Mouse (Mus musculus) liver, embryonic 15.5 days (tissue): ENCODE results near the gene Tcte1. TPM values are rescaled to one million over a fixed set of nuclear protein-coding genes. Genes with fewer than 3 reads are reported as not detected.

Experiments used
- ATAC-seq: fragments of 200-750 bp; cut with Nextera tagmentation; 2 replicates; pipeline ENCODE4 v1.8.0; 2017; ENCODE audit warnings: moderate number of reproducible peaks, mild to moderate bottlenecking, moderate library complexity; ENCODE audit not compliant: insufficient read depth
- H3K27ac ChIP-seq: fragments of 300-500 bp; sonication (generic); replicated peaks from 2 replicates; pipeline ENCODE4 v1.5.1; 2015; ENCODE audit warnings: mild to moderate bottlenecking, inconsistent platforms
- H3K27me3 ChIP-seq: fragments of 300-500 bp; sonication (generic); 2 replicates; pipeline ENCODE4 v1.6.1; 2015; ENCODE audit warnings: mild to moderate bottlenecking, inconsistent platforms
- H3K36me3 ChIP-seq: fragments of 300-500 bp; sonication (generic); replicated peaks from 2 replicates; pipeline ENCODE4 v1.6.1; 2015; ENCODE audit warnings: moderate library complexity, mild to moderate bottlenecking, inconsistent platforms
- H3K4me1 ChIP-seq: fragments of 300-500 bp; sonication (generic); replicated peaks from 2 replicates; pipeline ENCODE4 v1.6.1; 2015; ENCODE audit warnings: inconsistent platforms
- H3K4me2 ChIP-seq: fragments of 300-500 bp; sonication (generic); 2 replicates; pipeline ENCODE4 v1.6.1; 2015; ENCODE audit warnings: moderate library complexity, mild to moderate bottlenecking, inconsistent platforms
- H3K4me3 ChIP-seq: fragments of 300-500 bp; sonication (generic); replicated peaks from 2 replicates; pipeline ENCODE4 v1.5.1; 2015; ENCODE audit warnings: mild to moderate bottlenecking, inconsistent platforms
- H3K9ac ChIP-seq: fragments of 300-500 bp; sonication (generic); 2 replicates; pipeline ENCODE4 v1.6.1; 2015; ENCODE audit warnings: moderate library complexity, mild to moderate bottlenecking, inconsistent platforms
- H3K9me3 ChIP-seq: fragments of 300-500 bp; sonication (generic); replicated peaks from 2 replicates; pipeline ENCODE4 v1.6.1; 2016; ENCODE audit warnings: inconsistent platforms
- WGBS: fragments of 180-500 bp; shearing (Covaris S2); methylation state at CpG from one replicate; pipeline ENCODE4 v1.1.7; 2015; ENCODE audit warnings: mixed read lengths; ENCODE audit not compliant: insufficient replicate concordance; 5-methylcytosine and 5-hydroxymethylcytosine counted together
- polyA plus RNA-seq: library from polyadenylated mRNA; unstranded; fragments of >200 nt; fragmentation: Nextera tagmentation; extraction: Ambion mirVana; gene quantifications from 2 replicates; pipeline ENCODE4 v1.2.1, GENCODE M21; 2015

Gene Tcte1
- polyA plus RNA-seq, 1 experiment from 2014 or later = 0.05 TPM

DNA sequence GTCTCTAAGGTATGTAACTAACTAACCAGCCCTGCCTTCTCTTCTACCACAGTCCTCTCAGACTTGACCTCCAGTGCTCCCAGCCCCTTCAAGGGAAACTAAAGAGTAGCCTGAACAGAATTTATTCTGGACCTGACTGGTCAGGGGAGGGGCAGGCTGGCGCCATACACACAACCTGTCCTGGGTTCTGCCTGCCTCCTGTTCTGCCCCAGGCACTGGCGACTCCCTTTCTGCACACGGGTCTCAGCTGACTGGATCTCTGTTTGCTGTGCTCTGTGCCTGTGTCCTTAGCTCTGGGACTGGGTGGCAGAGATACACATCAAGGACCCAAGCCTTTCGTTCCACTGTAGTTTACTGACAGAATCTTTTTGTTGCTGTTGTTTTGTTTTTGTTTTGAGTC lies 56.3 kb downstream of the Tcte1 start:
- H3K4me2 ChIP-seq = no peak overlapping the region
- H3K36me3 ChIP-seq = peaks cover 5% of the 10 kb centered on the region
- no peak for ATAC-seq
- no peaks in the 10 kb centered on the region for H3K9me3 ChIP-seq
- WGBS = 60% methylated on average over 4 of the region's 4 CpGs
- no peaks in the 10 kb centered on the region for H3K27me3 ChIP-seq
- no peak overlapping the region for H3K27ac ChIP-seq
- H3K4me3 ChIP-seq = no peak overlapping the region
- peaks cover 74% of the 10 kb centered on the region for H3K4me1 ChIP-seq
- H3K9ac ChIP-seq = no peak overlapping the region

DNA sequence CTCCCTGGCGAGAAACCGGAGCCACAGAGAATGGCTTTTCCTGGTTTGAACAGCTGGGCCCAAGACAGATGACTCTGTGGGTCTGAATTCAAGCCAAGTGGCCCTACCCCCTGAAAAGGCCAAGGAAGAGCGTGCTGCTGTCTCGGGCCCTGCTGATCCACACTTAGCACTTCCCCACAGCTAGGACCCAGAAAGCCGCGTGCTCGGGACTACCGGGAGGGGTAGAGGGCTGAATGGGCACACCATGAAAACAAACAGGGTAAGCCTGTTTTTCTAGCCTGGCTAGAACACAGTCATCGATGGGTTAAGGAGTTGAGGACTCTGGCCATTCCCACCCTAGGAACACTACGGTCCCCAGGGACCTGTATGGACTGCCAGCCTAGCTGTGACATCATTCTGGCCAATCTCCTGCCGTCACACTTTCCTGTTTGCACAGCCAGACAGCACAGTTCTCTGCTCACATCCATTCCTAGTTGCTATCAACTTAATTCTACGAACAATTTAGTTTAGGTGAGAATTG lies 57.8 kb downstream of the Tcte1 start:
- WGBS = 41% methylated on average over 12 of the region's 12 CpGs
- no peak for ATAC-seq
- Histone ChIP-seq H3K27me3 (no peaks in the 10 kb centered on the region), H3K9me3 (no peaks in the 10 kb centered on the region), H3K27ac (peak overlapping the region; percentile 89), H3K9ac (no peak overlapping the region; the same call in 1 of the 2 replicates), H3K36me3 (peaks cover 20% of the 10 kb centered on the region), H3K4me2 (no peak overlapping the region), H3K4me1 (peaks cover 74% of the 10 kb centered on the region), H3K4me3 (no peak overlapping the region)

DNA sequence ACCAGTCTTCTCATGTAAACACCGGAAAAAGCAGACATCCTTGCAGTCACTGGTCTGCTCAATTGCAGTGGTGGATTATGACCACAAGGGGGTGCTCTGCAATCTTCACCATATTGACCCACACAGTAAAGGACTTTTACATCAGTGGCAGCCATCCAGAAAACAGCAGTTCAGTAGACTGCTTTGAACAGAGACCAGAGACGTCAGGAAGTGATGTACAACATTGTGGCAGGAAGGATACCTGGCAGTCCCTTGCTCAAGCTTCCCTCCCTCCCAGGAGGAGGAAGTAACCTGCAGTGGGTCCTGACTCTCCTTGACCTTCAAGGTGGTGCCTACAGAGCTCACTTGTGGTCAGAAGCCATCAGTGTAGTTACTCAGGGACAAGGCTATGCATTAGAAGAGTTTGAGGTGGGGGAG lies 58.3 kb downstream of the Tcte1 start:
- no peaks in the 10 kb centered on the region for H3K27me3 ChIP-seq
- H3K9me3 ChIP-seq = 0 out of 2 replicates have a peak, but pooled peaks cover 3% of the 10 kb centered on the region
- 4% methylated on average over 2 of the region's 2 CpGs for WGBS
- H3K27ac ChIP-seq = peak overlapping the region; percentile 89
- H3K9ac ChIP-seq = peak overlapping the region; percentile 34; the same call in 1 of the 2 replicates
- H3K36me3 ChIP-seq = peaks cover 25% of the 10 kb centered on the region
- peak overlapping the region; percentile 56 for H3K4me2 ChIP-seq
- peak; percentile 13; the same call in 1 of the 2 replicates for ATAC-seq
- H3K4me1 ChIP-seq = peaks cover 78% of the 10 kb centered on the region
- no peak overlapping the region for H3K4me3 ChIP-seq

DNA sequence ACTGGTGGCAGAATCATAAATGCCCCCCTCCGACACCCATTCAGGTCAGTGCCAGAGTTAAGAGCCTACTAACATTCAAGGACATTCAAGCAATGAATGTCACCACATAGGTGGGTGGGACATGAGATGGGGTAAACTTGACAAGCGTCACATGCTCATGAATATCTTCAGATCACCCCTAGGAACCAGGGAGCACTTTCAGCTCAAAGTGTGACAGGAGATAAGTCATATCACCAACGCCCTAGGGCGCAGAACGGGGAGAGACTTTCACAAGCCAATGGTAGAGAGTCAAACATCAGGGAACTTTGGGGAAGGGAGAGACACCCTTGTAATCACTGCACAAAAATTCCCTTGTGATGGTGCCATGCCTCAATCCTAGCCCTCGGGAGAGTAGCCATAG lies 59.0 kb downstream of the Tcte1 start:
- peak overlapping the region; percentile 56 for H3K4me2 ChIP-seq
- ATAC-seq = peak; percentile 69
- WGBS = 36% methylated on average over 6 of the region's 6 CpGs

DNA sequence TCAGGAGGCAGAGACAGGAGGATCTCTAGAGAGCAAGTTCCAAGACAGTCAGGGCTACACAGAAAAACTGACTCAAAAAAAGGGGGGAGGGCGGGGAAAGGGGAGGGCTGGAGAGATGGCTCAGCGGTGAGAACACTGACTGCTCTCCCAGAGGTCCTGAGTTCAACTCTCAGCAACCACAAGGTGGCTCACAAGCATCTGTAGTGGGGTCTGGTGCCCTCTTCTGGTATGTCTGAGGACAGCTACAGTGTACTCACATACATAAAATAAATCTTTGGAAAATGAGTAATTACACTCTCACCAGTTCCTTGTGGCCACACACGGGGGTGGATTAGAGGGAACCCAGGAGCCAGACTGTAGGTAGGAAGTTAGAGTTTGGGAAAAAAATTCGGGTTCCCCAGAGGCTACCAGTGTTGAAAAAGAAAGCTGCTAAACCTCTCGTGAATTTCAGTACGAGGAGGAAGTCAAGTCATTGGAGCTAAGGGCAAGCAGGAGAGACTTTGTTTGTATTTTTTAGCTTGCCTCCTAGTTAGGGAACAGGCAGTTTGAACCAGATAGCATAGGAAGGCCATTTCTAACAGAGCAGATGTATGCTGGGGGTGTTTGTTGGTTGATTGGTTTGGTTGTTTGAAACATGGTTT lies 59.6 kb downstream of the Tcte1 start:
- no peaks in the 10 kb centered on the region for H3K27me3 ChIP-seq
- H3K27ac ChIP-seq = peak overlapping the region; percentile 89
- H3K4me2 ChIP-seq = peak overlapping the region; percentile 56
- peak; percentile 42 for ATAC-seq
- no peak overlapping the region for H3K4me3 ChIP-seq
- peaks cover 77% of the 10 kb centered on the region for H3K4me1 ChIP-seq
- H3K9me3 ChIP-seq = 0 out of 2 replicates have a peak, but pooled peaks cover 3% of the 10 kb centered on the region
- peaks cover 38% of the 10 kb centered on the region for H3K36me3 ChIP-seq
- WGBS = 39% methylated on average over 6 of the region's 6 CpGs
- H3K9ac ChIP-seq = no peak overlapping the region

More for the DNA sequence above, 59.0 kb downstream of the Tcte1 start:
- Histone ChIP-seq H3K4me3 (no peak overlapping the region), H3K27ac (peak overlapping the region; percentile 89), H3K9me3 (0 out of 2 replicates have a peak, but pooled peaks cover 3% of the 10 kb centered on the region), H3K36me3 (peaks cover 31% of the 10 kb centered on the region), H3K4me1 (peaks cover 78% of the 10 kb centered on the region), H3K27me3 (no peaks in the 10 kb centered on the region), H3K9ac (peak overlapping the region; percentile 34)

DNA sequence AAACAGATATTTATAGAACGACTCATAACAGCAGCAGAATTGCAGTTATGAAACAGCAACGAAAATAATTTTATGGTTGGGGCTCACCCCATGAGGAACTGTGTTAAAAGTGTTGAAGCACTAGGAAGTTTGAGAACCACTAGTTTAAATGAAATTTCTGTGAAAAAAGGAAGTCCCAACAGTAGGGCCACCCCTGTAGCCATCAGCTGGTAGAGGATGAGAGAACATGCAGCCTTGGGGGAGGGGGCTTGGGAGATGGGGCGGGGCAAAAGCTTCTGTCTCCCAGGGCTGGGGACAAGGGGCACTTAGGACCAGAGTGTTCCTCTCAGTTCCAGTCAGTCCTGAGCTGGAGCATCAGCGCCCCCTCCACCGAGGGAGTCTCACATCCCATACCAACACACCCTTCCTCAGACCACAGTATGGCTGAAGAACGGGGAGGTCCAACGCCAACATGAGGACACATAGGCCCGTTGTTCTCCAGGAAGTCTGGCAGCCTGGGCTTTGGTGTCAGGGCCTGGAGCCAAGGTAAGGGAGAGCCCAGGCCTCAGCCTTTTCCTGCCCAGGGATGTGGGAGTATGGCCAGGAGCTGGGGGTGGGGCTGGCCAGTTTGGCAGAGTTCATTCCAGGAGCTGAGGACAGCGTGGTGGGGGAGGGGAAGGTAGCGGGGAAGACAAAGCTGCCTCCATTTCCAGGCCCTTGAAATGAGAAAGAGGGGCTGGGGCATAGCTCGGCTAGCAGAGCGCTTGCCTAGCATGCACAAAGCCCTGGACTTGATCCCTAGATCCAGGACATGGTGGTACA lies 61.1 kb downstream of the Tcte1 start:
- Histone ChIP-seq H3K27ac (peak overlapping the region; percentile 89), H3K9ac (no peak overlapping the region)

DNA sequence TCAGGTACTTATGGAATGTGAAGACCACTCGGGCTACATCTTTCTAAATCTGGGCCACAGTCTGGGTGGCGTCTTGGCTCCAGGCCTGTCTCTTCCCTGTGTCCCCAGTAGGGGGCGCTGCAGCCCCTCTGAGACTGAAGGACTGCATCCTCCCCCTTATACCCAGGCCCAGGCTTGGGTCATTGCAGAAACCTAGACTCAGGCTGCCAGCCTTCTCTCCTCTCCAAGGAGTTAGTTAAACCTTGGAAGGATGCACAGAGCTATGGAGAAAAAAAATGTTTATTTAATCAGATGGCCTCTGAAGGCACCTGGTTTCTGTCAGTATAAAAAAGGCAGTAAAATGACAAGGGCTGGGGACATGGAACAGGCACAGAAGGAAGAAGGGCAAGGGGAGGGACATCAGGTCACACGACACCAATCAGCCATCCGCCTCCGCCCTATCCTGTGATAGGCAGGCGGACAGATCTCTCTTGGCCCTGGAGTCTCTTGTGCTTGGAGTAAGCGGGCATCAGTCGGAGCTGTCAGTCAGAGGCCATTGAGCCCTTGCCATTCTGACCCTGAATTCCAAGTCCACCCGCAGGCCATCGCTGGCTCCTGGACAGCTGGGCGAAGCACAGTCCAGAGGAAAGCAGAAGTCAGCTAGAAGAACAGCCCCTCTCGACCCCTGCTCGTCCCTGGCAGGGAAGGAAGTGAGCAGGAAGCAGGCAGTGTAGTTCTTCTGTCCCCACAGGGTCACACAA lies 61.9 kb downstream of the Tcte1 start:
- no peak overlapping the region for H3K9ac ChIP-seq
- H3K36me3 ChIP-seq = peaks cover 60% of the 10 kb centered on the region
- H3K4me3 ChIP-seq = no peak overlapping the region
- peak overlapping the region; percentile 89 for H3K27ac ChIP-seq
- peak overlapping the region; percentile 25; the same call in 1 of the 2 replicates for H3K4me2 ChIP-seq
- peaks cover 74% of the 10 kb centered on the region for H3K4me1 ChIP-seq
- H3K27me3 ChIP-seq = no peaks in the 10 kb centered on the region
- H3K9me3 ChIP-seq = 0 out of 2 replicates have a peak, but pooled peaks cover 3% of the 10 kb centered on the region
- peak; percentile 43 for ATAC-seq
- 37% methylated on average over 14 of the region's 14 CpGs for WGBS

More for the DNA sequence above, 61.1 kb downstream of the Tcte1 start:
- peak overlapping the region; percentile 25; the same call in 1 of the 2 replicates for H3K4me2 ChIP-seq
- peaks cover 52% of the 10 kb centered on the region for H3K36me3 ChIP-seq
- ATAC-seq = no peak
- 54% methylated on average over 12 of the region's 12 CpGs for WGBS
- no peaks in the 10 kb centered on the region for H3K27me3 ChIP-seq
- H3K9me3 ChIP-seq = 0 out of 2 replicates have a peak, but pooled peaks cover 3% of the 10 kb centered on the region
- H3K4me1 ChIP-seq = peaks cover 70% of the 10 kb centered on the region
- no peak overlapping the region for H3K4me3 ChIP-seq

DNA sequence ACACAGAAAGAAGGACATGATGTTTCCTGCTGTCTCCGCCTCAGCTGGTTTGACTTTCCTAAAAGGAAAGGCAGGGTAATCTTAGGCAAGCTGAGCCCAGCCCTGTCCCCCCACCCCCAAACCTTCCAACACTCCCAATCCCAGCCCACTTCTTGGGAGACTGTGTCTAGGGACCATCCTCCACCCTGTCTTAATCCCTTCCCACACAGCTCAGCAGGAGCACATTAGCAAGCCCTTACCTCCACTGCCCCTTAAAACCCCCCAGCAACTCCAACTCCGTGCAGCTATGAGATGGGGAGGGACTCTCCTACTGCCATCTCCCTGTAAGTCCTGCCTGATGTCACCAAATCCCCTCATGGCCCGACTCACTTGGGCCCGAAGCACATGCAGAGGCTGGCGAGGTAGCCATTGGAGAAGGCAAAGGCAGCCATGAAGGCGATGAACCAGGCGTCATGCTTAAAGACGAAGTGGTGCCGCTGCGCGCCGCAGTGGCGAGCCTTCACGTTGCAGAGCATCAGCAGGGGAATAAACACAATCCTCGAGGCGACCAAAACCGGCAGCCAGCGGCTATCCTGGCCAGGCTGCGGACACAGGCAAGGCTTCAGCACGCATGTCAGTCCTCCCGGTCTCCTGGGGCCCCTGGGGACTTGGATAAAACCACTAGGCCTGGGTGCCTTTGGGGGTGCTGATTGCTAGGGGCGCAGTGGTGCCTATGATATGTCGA lies 62.7 kb downstream of the Tcte1 start:
- WGBS = 78% methylated on average over 23 of the region's 23 CpGs
- no peak overlapping the region for H3K9ac ChIP-seq

DNA sequence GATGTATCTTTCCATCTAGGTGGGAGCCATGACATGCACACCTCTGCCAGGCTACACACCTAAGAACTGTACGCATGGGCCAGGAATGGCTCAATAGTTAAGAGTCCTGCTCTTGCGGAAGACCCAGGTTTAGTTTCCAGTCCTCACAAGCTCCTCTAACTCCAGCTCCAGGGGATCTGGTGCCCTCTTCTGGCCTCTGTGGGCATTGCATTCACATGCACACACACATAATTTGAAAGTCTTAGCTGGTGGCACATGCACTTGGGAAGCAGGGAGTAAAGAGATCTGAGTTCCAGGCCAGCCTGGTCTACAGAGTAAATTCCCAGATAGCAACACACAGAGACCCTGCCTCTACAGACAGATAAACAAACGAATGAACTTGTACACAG lies 63.2 kb downstream of the Tcte1 start:
- no peak overlapping the region for H3K4me3 ChIP-seq
- 0 out of 2 replicates have a peak, but pooled peaks cover 3% of the 10 kb centered on the region for H3K9me3 ChIP-seq
- ATAC-seq = no peak
- WGBS = 94% methylated on average over 3 of the region's 3 CpGs
- H3K27ac ChIP-seq = 0 out of 2 replicates have a peak overlapping the region, but pooled peaks have one; percentile 89
- H3K9ac ChIP-seq = no peak overlapping the region
- H3K4me2 ChIP-seq = no peak overlapping the region
- H3K36me3 ChIP-seq = peaks cover 74% of the 10 kb centered on the region
- H3K27me3 ChIP-seq = no peaks in the 10 kb centered on the region
- H3K4me1 ChIP-seq = peaks cover 75% of the 10 kb centered on the region

More for the DNA sequence above, 62.7 kb downstream of the Tcte1 start:
- H3K4me3 ChIP-seq = no peak overlapping the region
- H3K27me3 ChIP-seq = no peaks in the 10 kb centered on the region
- 0 out of 2 replicates have a peak overlapping the region, but pooled peaks have one; percentile 25 for H3K4me2 ChIP-seq
- H3K36me3 ChIP-seq = peaks cover 68% of the 10 kb centered on the region
- peak overlapping the region; percentile 89 for H3K27ac ChIP-seq
- H3K4me1 ChIP-seq = peaks cover 75% of the 10 kb centered on the region
- ATAC-seq = no peak
- 0 out of 2 replicates have a peak, but pooled peaks cover 3% of the 10 kb centered on the region for H3K9me3 ChIP-seq

DNA sequence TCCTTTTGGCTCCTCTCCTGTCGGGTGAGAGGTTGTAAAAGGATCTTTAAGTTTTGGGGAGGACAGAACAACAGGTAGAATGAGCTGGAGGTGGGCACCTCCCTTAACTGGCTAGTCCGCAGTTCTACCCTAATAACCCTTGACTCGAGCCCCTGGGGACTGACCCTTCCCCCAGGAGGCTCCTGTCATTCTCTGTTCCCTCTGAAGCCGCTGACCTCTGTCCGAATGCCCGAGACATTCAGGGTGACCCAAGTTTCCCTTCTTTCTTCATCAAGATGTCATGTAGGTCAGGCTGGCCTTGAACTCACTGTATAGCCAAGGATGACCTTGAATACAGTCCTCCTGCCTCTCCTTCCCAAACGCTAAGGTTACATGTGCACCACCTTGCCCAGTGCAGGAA lies 65.1 kb downstream of the Tcte1 start:
- 0 out of 2 replicates have a peak, but pooled peaks cover 3% of the 10 kb centered on the region for H3K9me3 ChIP-seq
- no peaks in the 10 kb centered on the region for H3K27me3 ChIP-seq
- H3K27ac ChIP-seq = no peak overlapping the region
- peaks cover 82% of the 10 kb centered on the region for H3K36me3 ChIP-seq
- no peak overlapping the region for H3K9ac ChIP-seq
- 93% methylated on average over 7 of the region's 7 CpGs for WGBS
- H3K4me1 ChIP-seq = peaks cover 75% of the 10 kb centered on the region
- ATAC-seq = no peak
- no peak overlapping the region for H3K4me3 ChIP-seq
- no peak overlapping the region for H3K4me2 ChIP-seq
